Mouse (Mus musculus): ENCODE results near the gene Dhx37. TPM values are rescaled to one million over a fixed set of nuclear protein-coding genes. Genes with fewer than 3 reads are reported as not detected.

The Dhx37 gene
- polyA plus RNA-seq, 1 experiment = 80.8 TPM

DNA sequence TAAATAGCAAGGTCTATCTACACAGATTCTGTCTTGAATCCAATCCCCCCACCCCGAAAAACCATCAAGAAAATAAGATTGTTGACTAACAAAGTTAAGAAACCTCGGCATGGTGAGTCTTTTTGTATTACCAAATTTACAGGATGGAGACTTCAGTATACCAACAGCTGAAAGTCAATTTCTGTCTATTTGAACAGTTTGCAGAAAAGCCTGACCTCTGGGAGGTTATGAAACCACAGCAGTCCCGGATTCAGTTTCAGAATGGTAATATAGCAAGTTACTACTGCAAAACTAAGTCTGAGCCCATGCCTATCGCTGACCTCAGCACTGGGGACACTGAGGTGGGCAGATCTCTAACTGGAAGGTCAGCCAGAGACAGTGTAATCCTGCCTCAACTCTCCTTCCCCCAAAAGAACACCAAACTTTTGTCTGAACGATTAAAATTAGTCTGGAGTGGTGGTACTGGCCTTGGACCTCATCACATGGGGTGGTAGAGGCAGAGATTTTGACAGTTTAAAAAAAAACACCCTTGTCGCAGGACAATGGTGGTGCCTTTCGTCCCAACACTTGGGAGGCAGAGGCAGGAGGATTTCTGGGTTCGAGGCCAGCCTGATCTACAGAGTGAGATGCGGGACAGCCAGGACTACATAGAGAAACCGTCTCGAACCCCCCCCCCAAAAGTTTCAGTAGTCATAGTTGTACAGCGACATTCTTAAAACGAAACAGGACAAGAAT lies 45.4 kb downstream of the Dhx37 start:
- TF ChIP-seq GATA1 (IDR thresholded peaks at IDR 0.05; ENCODE audit: low read length) = no peak

DNA sequence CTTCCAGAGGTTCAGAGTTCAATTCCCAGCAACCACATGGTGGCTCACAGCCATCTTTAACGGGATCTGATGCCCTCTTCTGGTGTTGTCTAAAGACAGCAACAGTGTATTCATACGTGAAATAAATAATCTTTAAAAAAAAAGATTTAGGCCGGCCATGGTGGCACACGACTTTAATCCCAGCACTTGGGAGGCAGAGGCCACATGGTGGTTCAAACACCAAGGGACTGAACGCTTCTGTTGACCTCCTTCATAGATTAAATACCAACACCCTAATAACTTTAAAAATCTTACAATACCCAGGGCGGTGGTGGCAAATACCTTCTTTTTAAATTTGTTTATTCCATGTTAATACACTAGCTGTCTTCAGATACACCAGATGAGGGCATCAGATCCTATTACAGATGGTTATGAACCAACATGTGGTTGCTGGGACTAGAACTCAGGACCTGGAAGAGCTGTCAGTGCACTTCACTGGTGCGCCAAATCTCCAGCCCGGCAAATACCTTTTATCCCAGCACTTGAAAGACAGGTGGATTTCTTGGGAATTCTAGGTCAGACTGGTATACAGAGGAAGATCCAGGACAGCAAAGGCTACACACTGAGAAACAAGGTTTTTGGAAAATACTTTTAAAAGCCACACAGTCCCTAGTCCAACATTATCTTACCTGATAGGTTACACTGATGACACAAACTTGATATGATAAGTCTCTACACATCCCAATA lies 48.5 kb downstream of the Dhx37 start:
- TF ChIP-seq GATA1 (IDR thresholded peaks at IDR 0.05; ENCODE audit: low read length) = no peak

DNA sequence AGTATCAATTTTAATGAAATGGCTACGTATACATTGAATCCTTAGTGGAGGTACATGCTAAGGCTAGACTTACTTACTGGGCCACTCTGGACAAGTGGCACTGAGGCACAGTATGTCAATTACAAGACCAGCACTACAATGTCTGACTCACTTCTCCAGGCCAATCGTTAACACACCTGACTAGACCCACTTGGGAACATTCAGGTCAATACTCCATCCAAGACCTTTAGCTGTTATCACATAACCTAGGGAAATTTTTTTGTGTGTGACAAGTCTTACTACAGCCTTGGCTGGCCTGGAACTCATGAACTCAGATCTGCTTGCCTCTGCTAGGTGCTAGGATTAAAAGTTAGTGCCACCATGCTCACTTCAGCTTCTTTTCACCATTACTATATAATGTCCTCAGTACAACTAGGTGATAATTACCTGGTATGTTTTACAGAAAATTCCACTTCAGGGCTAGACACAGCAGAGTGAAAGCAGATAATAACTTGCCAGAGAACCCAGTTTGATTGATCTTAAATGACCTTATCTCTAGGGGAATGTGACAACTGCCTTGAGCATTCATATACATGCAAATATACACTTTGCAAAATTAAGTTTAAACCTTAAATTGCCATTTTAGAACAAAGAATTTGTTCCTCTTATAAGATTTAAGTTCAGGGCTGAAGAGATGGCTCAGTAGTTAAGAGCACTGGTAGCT lies 49.3 kb downstream of the Dhx37 start:
- no peak for TF ChIP-seq GATA1 (IDR thresholded peaks at IDR 0.05; ENCODE audit: low read length)

DNA sequence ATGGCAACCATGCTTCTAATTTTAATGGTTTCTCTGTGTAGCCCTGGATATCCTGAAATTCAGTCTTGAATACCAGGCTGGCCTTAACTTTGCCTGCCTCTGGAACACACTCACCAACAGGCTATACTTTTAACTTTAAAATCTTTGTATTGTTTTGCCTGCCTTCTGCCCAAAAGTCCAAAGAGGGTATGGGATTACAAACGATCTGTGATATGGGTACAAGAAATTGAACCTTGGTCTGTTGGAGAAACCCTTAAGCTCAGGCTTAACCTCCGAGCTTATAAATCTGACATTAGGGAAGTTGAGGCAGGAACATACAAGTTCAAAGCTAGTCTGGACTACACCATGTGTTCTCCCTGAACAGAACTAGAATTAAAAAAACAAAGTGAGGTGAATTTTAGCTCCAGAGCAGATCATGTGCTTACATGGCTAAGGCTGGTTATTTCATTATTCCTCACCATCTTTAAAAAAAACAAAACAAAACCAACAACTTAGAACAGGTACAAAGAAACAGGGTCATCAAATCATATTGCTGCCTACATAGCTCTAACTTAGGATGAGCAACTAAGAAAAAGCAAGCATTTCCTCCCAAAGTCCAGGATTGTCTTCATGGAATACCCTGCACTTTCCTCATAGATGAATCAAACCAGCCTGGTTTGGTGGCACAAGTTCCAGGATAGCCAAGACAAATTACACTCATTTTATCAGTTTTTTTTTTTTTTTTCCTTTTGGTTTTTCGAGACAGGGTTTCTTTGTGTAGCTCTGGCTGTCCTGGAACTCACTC lies 50.1 kb downstream of the Dhx37 start:
- no peak for TF ChIP-seq GATA1 (IDR thresholded peaks at IDR 0.05; ENCODE audit: low read length)

DNA sequence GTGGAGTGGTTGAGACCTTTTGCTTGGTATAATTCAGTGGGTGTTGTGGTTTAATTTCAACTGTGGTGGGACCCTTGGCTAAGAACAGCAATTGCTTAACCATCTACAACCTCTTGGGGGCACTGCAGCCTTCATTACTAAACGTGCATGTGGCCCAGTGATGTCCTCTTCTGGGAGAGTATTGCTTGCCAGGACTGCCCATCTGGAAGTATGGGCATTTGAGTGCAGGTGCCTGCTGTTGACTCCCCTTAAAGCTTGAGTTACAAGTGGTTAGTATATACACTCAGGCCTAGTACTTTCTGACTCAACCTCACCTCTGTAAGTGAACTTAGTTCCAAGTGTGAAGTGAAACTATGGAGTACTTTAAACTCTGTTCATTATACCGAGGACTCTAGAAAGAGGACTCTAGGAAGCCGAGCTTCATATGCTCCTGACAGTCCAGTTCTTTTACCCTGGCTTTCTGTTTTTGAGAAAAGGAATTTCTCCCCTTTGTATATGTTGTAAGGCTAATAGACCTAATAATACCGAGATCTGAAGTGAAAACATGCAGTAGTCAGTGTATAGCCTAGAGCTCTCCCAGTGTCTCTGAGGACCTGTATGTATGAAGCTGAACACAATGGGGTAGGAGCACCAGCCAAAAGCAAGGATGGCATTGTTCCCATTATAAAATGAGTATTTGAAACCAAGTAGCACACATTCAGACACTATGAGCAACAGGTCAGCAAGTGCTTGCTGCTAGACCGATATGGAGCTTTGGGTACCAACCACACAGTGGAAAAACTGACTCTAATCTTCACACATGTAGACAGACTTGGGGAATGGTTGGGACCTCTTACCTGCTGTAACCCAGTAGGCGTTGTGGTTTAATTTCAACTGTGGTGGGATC lies 51.0 kb downstream of the Dhx37 start:
- no peak for TF ChIP-seq GATA1 (IDR thresholded peaks at IDR 0.05; ENCODE audit: low read length)

DNA sequence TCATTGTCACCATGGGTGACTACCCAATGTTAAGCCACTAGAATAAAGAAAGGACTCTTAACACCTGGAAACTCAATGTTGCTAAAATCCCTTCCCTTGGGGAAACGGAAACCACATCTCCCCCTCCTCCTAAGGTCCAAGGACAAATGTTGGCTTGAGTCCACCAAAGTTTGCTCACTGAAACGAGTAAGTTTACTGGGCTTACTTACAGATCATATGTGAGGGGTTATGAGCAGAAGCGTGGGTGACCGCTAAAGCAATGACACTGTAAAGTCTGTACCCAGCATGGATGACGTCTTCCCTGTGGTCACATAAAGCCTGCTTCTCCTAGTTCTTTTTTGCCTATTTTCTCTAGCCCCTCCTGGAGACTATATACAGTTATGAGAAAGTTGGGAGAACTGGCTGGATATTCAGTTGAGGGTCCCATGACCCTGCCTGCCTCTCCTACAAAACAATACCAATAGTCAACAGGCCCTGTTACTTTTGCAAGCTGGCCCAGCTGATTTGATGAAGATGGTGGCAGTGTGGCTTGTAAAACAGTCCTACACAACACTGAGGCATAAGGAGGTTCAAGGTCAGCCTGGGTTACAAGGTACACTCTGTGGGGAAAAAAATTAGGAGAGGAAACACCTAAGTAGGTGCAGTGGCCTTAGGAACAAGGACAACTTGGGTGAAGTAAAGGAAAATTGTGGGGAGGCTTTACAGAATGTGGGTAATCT lies 51.8 kb downstream of the Dhx37 start:
- TF ChIP-seq GATA1 (IDR thresholded peaks at IDR 0.05; ENCODE audit: low read length) = no peak

DNA sequence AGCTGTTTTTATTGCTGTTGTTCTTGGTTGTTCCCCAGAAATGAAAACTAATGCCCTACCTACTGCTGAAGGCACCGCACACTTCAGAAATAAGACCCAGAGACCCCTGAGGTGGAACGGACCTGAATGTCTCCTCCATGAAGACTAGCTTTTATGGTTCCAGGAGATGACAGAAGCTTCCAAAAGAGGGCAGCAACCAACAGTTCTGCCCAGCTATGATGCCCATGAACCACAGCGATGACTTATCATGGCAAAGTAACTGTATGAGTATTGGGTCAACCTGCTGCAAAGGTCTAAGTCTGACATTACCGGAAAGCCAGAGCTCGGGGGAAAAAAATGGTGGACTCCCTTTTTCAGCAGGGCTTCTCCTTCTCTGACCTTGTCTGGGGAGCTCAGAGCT lies 55.0 kb downstream of the Dhx37 start:
- TF ChIP-seq GATA1 (IDR thresholded peaks at IDR 0.05; ENCODE audit: low read length) = no peak

DNA sequence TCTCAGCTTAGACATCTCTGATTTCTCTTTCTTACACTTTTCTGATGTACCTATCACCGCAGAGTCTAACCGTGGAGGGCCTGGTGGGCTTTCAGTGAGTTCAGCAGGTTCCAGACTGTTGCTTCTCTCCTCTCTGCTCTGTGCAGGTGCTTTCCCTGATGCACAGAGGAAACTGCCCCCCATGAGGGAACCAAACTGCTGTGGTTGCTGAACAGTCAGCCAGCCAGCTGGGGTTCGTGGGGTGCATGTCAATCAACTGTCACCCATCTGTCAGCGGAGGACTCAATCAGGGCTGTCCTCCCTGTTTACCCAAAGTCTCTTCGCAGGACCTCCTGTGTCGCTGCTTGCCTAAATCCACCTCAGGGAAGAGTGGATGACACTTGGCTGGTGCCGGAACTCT lies 56.7 kb downstream of the Dhx37 start:
- no peak for TF ChIP-seq GATA1 (IDR thresholded peaks at IDR 0.05; ENCODE audit: low read length)

DNA sequence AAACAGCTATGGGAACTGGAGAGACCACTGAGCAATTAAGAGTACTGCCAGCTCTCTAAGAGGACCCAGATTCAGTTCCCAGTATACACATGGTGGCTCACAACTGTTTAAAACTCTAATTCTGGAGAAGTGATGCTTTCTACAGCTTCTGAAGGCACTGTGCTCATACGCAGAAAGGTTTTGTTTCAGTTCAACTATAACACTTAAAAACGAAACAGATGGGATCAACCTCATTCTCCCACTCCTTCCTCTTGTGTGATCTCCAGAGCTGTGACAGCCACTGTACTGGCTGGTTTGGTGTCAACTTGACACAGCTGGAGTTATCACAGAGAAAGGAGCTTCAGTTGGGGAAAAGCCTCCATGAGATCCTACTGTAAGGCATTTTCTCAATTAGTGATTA lies 58.0 kb downstream of the Dhx37 start:
- TF ChIP-seq GATA1 (IDR thresholded peaks at IDR 0.05; ENCODE audit: low read length) = no peak

DNA sequence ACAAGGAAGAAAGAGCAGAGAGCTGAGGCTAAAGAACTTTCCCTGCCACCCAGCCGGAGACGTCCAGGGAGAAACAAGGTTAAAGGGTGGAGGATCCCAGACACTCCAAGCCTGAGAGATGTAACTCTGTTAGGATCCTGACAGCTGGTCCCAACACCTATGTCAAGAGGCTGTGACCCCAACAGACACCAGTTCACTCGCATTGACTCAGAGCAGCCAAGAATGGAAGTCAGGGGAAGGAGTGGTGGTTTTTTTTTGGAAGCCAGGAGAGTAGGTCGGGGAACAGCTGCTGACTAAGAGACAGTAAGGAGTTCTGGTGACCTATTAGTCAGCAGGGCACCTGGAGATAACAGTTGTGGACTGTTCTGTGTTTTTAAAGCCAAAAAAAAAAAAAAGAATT lies 61.9 kb downstream of the Dhx37 start:
- TF ChIP-seq GATA1 (IDR thresholded peaks at IDR 0.05; ENCODE audit: low read length) = no peak

DNA sequence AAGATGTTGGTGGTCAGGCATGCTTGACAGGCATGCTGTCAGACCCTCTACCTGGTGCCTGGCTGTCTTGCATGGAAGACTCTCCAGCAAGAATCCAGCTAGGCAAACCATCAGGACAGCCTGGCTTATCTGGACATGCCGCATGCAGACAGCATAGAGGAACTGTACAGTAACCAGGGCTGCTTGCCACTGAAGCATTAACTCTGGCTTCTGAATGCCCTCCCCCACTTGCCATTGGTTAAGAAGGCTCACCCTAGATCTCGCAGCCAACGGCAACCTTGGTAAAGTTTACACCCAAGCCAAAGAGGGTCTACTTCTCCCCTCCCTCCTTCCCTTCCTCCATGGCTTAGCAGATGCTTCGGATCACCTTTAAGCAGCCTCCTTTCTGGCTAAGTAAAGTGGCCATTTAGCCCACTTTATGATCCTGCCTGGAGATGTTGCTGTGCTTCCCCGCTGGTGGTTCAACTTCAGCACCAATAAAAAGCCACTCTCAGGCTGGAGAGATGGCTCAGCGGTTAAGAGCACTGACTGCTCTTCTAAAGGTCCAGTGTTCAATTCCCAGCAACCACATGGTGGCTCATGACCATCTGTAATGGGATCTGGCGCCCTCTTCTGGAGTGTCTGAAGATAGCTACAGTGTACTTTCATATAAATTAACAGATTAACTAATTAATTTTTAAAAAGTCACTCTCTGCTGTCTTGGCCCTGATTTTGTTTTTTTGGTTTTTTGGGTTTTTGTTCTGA lies 62.8 kb downstream of the Dhx37 start:
- no peak for TF ChIP-seq GATA1 (IDR thresholded peaks at IDR 0.05; ENCODE audit: low read length)

DNA sequence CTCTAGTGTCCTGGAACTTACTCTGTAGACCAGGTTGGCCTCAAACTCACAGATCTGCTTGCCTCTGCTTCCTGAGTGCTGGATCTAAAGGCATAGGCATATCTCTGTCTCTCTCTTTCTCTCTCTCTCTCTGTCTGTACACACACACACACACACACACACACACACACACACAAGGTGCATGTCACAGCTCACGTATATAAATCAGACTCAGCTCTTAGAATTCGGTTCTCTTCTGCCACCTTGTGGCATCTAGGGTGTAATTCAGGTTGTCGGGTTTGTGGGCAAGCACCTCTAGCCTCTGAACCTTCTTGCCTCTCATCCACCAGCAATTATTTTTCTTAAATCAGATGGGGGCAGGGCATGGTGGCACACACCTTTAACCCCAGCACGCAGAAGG lies 65.4 kb downstream of the Dhx37 start:
- TF ChIP-seq GATA1 (IDR thresholded peaks at IDR 0.05; ENCODE audit: low read length) = no peak

DNA sequence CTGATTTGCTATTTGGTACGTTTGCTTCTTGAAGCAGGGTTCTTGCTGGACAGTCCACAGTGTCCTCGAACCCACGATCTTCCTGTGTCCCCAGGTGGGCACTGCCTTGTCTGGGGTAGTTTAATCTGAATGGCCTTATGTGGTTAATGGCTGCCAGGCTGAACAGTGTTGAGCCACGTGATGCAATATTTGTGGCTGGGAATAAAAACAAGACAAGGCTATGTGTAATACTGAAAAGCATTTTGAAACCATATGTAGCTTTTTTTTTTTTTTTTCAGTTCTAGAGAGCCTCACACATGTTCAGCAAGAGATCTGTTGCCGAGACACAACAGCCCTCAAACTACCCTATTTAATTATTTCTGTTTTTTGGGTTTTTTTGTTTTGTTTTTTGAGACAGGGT lies 65.8 kb downstream of the Dhx37 start:
- no peak for TF ChIP-seq GATA1 (IDR thresholded peaks at IDR 0.05; ENCODE audit: low read length)
